Mouse (Mus musculus) left cerebral cortex, adult 18-20 months (tissue): ENCODE measurements at regions not wholly inside any gene's neighbourhood (a gene's known extent, or its start where the extent isn't known, plus 50 kb on each side); places are given as distances from the start of the nearest gene placed in this dataset.

Experiments
- DNase-seq, 2 experiments: peaks; one replicate each; pipeline ENCODE4 v3.0.0; 2021 to 2022; ENCODE audit warnings: low spot score in 2 of 2, mixed read lengths in 1 of 2

- no peak for DNase-seq
These were observed 1172.6 kb upstream of the Gulo start for GRCm38 (mm10) chr14:67181586-67181985.

GRCm38 (mm10) chr14:67179549-67179948 lies 1170.5 kb upstream of the Gulo start:
- no peak for DNase-seq

- no peak for DNase-seq
These were observed 1169.5 kb upstream of the Gulo start for GRCm38 (mm10) chr14:67178329-67179039.

GRCm38 (mm10) chr14:67176672-67177071 lies 1167.7 kb upstream of the Gulo start:
- DNase-seq: no peak

- DNase-seq: no peak
These were observed 1167.1 kb upstream of the Gulo start for GRCm38 (mm10) chr14:67176100-67176499.

DNA sequence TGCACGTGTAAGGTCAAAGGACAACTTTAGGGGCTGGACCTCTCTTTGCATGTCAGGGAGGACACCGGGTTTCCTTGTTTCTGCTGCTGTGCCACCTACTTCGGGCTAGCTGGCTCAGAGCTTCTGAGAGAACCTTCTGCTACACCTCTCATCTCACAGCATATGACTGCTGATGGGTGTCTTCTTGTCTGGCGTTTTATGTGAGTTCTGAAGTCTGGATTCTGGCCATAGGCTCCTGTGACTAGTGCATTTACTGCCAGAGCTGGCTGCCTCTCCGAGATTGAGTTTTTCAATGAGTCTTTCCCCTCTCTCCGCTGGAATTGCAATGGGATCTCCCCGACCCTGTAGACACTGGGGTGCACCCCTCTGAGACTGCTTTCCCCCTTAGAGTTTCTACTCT lies 1165.9 kb upstream of the Gulo start:
- DNase-seq: peak in 1 of 2 experiments; percentile 16

DNA sequence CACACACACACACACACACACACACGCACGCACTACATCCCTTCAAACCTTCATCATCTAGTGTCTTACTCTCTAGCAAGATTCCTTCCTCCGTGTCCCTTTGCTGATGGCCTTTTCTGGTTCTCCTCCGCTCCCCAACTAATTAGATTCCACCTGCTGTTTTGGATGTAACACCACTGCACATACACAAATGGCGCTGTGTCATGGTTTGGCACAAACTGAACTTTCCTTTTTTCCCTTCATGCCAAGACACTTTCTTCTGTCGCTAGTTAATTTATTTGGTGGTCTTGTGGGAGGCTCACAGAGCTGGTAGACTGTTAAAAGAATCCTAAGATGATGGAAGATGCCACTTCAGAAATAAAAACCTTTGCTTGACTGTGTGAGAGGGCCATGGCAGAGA lies 1161.8 kb upstream of the Gulo start:
- DNase-seq: no peak

DNA sequence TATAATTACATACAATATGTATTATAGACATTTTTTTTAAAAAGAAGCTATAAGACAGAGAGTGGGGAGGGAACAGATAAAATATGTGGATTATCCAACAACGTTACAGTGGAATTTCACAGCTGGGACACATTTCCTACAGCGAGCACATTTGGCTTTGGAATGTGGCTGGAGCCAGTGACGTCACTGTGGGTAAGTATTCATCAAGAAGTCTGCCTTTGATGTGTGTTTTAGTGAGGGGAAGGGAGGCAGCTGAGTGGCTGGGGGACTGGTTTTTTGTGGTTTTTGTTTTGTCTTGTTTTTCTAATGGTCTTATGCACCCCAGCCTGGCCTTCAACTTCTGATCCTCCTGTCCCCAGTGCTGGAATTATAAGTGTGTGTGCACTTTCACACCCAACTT lies 1161.2 kb upstream of the Gulo start:
- no peak for DNase-seq

- no peak for DNase-seq
These were observed 1160.2 kb upstream of the Gulo start for GRCm38 (mm10) chr14:67169201-67169600.

GRCm38 (mm10) chr14:67159996-67160395 lies 1151.0 kb upstream of the Gulo start:
- no peak for DNase-seq

DNA sequence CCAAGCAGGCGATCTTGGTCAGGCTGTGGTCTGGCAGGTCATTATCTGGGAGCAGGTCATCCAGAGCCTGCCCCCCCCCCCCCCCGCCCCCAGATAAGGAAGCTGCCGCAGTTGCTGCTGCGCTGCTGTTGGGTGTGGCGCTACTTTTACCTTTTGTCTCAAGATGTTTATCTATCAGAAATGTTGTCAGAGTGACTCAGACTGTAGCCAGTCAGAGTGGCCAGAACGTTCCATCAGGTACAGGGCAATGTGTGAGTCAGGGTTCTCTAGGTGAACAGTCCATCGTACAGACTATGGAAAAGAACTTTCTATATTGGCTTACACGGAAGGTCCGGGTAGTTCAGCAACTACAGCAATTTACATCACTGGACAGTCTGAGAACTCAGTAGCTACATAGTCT lies 1149.9 kb upstream of the Gulo start:
- DNase-seq: no peak

- DNase-seq: peak in 1 of 2 experiments; percentile 23
These were observed 1147.4 kb upstream of the Gulo start for GRCm38 (mm10) chr14:67156366-67156765.

DNA sequence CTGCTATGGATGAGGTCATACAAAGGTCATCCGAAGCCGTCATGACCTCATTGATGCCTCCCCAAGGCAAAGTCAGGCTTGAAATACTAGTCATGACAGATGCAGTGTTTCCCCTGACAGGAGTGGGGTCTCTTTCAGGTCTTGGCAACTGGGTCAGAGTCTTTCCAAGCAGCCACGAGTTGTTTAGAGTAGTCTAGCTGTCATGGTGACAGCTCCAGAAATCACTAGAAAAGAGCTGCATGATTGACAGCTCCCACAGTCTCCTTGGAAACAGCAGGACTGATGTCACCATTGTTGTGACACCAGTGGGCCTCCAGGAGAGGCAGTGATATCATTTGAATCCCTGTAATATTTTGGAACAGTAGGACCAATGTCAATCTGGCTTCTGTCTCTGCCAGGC lies 1144.6 kb upstream of the Gulo start:
- no peak for DNase-seq

DNA sequence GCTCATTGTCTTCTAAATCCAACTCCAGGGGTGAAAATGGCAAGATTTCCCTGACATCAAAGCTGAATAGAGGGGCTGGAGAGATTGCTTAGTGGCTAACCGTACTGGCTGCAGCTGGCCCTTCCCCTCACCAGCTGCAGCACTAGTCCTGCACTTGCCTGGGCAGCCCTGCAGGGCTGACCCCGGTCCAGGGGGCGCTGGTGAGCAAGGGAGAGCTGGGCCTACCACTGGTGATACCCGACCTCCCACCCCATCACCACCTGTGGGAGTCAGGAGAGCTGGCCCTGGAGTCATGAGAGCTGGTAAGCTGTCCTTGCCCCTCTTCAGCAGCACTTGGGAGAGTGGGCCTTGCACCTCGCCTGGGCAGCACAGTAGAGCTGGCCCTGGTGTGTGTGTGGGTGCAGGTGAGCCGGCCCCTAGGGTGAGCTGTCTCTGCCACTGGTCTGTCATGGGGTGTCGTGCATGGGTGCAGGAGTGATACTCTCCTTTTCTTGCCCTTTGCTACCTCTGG lies 1141.0 kb upstream of the Gulo start:
- no peak for DNase-seq

GRCm38 (mm10) chr14:67149091-67149490 lies 1140.1 kb upstream of the Gulo start:
- DNase-seq: no peak

DNA sequence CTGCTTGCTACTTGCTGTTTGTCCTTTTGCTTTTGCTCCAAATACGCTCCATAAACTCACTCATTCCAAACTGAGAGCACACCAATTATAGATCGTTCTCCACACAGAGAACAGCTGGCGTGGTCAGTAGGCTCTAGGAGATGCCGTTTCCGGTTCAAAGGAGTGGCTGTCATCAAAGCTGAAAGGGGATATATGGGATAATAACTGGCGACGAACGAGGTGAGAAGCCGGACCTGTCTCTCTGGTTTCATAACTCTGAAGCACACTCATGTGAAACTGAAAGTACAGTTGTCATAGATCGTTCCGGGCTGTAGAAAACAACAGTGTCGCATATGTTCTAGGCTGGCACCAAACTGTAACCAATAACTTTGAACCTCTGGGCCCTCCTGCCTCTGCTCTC lies 1137.6 kb upstream of the Gulo start:
- DNase-seq: no peak

GRCm38 (mm10) chr14:67145046-67145445 lies 1136.0 kb upstream of the Gulo start:
- DNase-seq: no peak

- no peak for DNase-seq
These were observed 1135.5 kb upstream of the Gulo start for GRCm38 (mm10) chr14:67144461-67144985.

- DNase-seq: no peak
These were observed 1134.8 kb upstream of the Gulo start for GRCm38 (mm10) chr14:67143826-67144225.

- DNase-seq: no peak
These were observed 1133.7 kb upstream of the Gulo start for GRCm38 (mm10) chr14:67142556-67143250.

DNA sequence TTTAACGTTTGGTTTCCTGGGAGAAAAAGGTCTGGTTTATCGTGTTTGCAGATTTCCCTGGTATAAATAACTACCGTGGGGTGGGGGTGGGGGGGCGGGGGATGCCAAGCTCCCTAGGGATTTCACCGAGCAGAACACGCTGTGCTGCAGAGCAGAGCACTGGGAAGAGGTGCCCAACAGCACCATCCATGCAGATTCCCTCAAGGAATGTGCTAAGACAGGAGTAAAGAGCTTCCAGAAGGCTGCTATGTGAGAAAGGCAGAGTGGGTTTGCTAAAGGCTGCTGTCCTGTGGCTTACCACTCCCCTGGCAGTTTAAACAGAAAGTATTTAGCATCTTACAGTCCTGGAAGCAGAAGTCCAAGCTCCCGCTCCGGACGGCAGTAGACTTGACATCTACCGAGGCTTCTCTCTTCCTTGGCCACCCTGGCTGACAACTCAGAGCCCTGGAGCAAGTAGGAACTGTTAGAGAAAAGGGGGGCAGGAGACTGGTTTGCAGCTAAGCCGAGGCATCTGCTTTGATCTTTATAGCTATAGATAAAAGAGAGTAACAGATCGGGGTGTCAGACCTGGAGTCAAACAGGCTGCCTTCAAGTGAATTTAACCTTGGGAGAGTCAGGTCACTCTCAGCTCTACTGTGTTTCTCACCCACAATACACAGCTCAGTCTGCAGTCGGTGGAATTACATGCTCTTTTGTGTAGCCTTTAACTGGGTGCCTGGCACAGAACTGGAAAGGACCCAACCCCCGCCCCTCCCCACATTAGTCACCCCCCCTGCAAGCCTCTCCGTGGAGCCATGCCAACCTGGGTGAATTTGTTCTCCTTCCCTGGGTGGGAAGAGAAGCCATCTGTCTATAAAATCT lies 1132.8 kb upstream of the Gulo start:
- DNase-seq: peak; percentile 73 to 77
